Mouse (Mus musculus) midbrain, embryonic 15.5 days (tissue): ENCODE results near the gene Mlxipl. TPM values are rescaled to one million over a fixed set of nuclear protein-coding genes. Genes with fewer than 3 reads are reported as not detected.
A peak's percentile ranks its signal among the peaks of the same experiment; 100 is the strongest.
"Not testable (repeated sequence)": the region's sequence is repeated elsewhere in the genome, so short reads cannot be mapped to it uniquely, and the experiment has no call there.

Experiments used
- ATAC-seq: fragments of 200-750 bp; cut with Nextera tagmentation; replicated peaks from 2 replicates; pipeline ENCODE4 v1.8.0; 2017; ENCODE audit warnings: moderate TSS enrichment
- H3K27ac ChIP-seq: fragments of 300-500 bp; sonication (generic); 2 replicates; pipeline ENCODE4 v1.5.1; 2015; ENCODE audit warnings: mild to moderate bottlenecking, inconsistent platforms
- H3K27me3 ChIP-seq: fragments of 300-500 bp; sonication (generic); replicated peaks from 2 replicates; pipeline ENCODE4 v1.6.1; 2015; ENCODE audit warnings: inconsistent platforms
- H3K36me3 ChIP-seq: fragments of 300-500 bp; sonication (generic); replicated peaks from 2 replicates; pipeline ENCODE4 v1.6.1; 2015; ENCODE audit warnings: inconsistent platforms
- H3K4me1 ChIP-seq: fragments of 300-500 bp; sonication (generic); 2 replicates; pipeline ENCODE4 v1.6.1; 2015; ENCODE audit warnings: inconsistent platforms
- H3K4me2 ChIP-seq: fragments of 300-500 bp; sonication (generic); 2 replicates; pipeline ENCODE4 v1.6.1; 2015; ENCODE audit warnings: inconsistent platforms, mild to moderate bottlenecking, moderate library complexity
- H3K4me3 ChIP-seq: fragments of 300-500 bp; sonication (generic); 2 replicates; pipeline ENCODE4 v1.5.1; 2015; ENCODE audit warnings: mild to moderate bottlenecking, inconsistent platforms
- H3K9ac ChIP-seq: fragments of 300-500 bp; sonication (generic); 2 replicates; pipeline ENCODE4 v1.6.1; 2015; ENCODE audit warnings: mild to moderate bottlenecking, inconsistent platforms
- H3K9me3 ChIP-seq: fragments of 300-500 bp; sonication (generic); 2 replicates; pipeline ENCODE4 v1.6.1; 2016; ENCODE audit warnings: inconsistent platforms
- WGBS: fragments of 180-500 bp; shearing (Covaris S2); methylation state at CpG from one replicate; pipeline ENCODE4 v1.1.7; 2015; ENCODE audit warnings: mixed read lengths; 5-methylcytosine and 5-hydroxymethylcytosine counted together
- polyA plus RNA-seq: library from polyadenylated mRNA; unstranded; fragments of >200 nt; fragmentation: Nextera tagmentation; extraction: Ambion mirVana; gene quantifications from 2 replicates; pipeline ENCODE4 v1.2.1, GENCODE M21; 2015

Mlxipl gene
- polyA plus RNA-seq: 0.81 and 0.91 TPM in 2 replicates

DNA sequence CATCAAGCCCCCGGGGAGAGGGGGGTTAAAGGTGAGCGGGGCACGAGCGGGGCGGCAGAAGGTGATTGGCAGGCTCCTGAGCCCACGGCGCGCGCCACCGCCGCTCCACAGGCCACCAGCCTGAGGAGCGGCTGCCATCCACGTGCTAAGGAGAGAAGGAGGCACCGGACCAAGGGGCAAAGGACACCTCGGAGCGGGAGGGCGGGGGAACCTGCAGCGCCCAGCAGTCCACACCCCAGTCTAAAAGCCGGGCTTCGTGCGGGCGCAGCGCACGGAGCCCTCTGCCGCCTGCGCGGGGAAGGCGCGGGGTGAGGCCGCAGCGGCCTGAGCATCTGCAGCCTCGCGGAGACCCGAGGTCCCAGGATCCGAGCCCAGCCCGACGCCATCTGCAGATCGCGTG lies at the start of gene Mlxipl:
Mlxipl (plus strand) TSS at position 238 of the 400 bp plus-strand sequence.
- H3K9me3 ChIP-seq: no peaks in the 10 kb centered on the region
- 3% methylated on average over 37 of the region's 39 CpGs for WGBS
- peaks cover 46% of the 10 kb centered on the region for H3K27me3 ChIP-seq
- no peak within 1 kb of the TSS for H3K4me2 ChIP-seq
- no peak for ATAC-seq
- H3K27ac ChIP-seq: no peak within 1 kb of the TSS
- H3K36me3 ChIP-seq: no peaks in the 10 kb centered on the region
- H3K9ac ChIP-seq: no peak within 1 kb of the TSS
- no peak within 1 kb of the TSS for H3K4me3 ChIP-seq
- H3K4me1 ChIP-seq: no peaks in the 10 kb centered on the region

DNA sequence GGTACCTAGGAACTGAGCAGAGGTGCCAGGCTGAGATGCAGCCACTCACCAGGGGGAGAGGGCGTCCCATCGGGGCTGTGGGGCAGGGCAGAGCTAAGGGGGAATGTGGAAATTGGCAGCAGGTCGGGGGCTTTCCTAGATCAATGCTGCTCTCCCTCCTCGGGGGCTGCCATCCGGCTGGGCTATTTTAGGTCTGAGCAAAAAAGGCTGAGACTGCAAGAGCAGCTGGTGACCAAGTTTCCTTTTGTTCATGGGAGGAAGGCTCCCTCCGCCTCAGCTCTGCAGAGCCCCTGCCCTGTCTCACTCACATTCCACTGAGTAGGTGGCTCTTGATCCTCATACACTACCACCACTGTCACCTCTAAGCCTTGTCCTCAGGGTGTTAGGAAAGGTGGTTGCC lies 49.6 kb upstream of the Mlxipl start:
- H3K27me3 ChIP-seq: no peaks in the 10 kb centered on the region
- WGBS: 46% methylated on average over 6 of the region's 6 CpGs
- H3K9me3 ChIP-seq: no peaks in the 10 kb centered on the region
- H3K4me2 ChIP-seq: no peak overlapping the region
- H3K36me3 ChIP-seq: peaks cover 6% of the 10 kb centered on the region; the same call in 1 of the 2 replicates
- H3K9ac ChIP-seq: no peak overlapping the region
- H3K4me3 ChIP-seq: no peak overlapping the region
- ATAC-seq: no peak
- no peak overlapping the region for H3K27ac ChIP-seq
- H3K4me1 ChIP-seq: no peaks in the 10 kb centered on the region

GRCm38 (mm10) chr5:135040777-135041176 lies 48.9 kb upstream of the Mlxipl start:
- no peak overlapping the region for H3K27ac ChIP-seq
- no peak overlapping the region for H3K4me3 ChIP-seq
- H3K27me3 ChIP-seq: no peaks in the 10 kb centered on the region
- no peak overlapping the region for H3K4me2 ChIP-seq
- WGBS: 87% methylated on average over 11 of the region's 11 CpGs
- H3K4me1 ChIP-seq: no peaks in the 10 kb centered on the region
- H3K36me3 ChIP-seq: peaks cover 8% of the 10 kb centered on the region; the same call in 1 of the 2 replicates
- no peaks in the 10 kb centered on the region for H3K9me3 ChIP-seq
- no peak for ATAC-seq
- no peak overlapping the region for H3K9ac ChIP-seq

GRCm38 (mm10) chr5:135042105-135042788 lies 47.4 kb upstream of the Mlxipl start:
- ATAC-seq: no peak
- WGBS: 32% methylated on average over 19 of the region's 21 CpGs

GRCm38 (mm10) chr5:135044575-135044974 lies 45.1 kb upstream of the Mlxipl start:
- H3K4me1 ChIP-seq: no peaks in the 10 kb centered on the region
- no peak overlapping the region for H3K4me2 ChIP-seq
- no peak overlapping the region for H3K4me3 ChIP-seq
- H3K9me3 ChIP-seq: no peaks in the 10 kb centered on the region
- H3K9ac ChIP-seq: no peak overlapping the region
- no peaks in the 10 kb centered on the region for H3K27me3 ChIP-seq
- WGBS: 97% methylated on average over 3 of the region's 3 CpGs
- no peak overlapping the region for H3K27ac ChIP-seq
- H3K36me3 ChIP-seq: peaks cover 11% of the 10 kb centered on the region; the same call in 1 of the 2 replicates
- ATAC-seq: no peak

More at GRCm38 (mm10) chr5:135042105-135042788, 47.4 kb upstream of the Mlxipl start:
- no peak overlapping the region for H3K27ac ChIP-seq
- H3K4me1 ChIP-seq: no peaks in the 10 kb centered on the region
- H3K4me2 ChIP-seq: no peak overlapping the region
- H3K27me3 ChIP-seq: no peaks in the 10 kb centered on the region
- no peak overlapping the region for H3K9ac ChIP-seq
- no peak overlapping the region for H3K4me3 ChIP-seq
- peaks cover 11% of the 10 kb centered on the region; the same call in 1 of the 2 replicates for H3K36me3 ChIP-seq
- H3K9me3 ChIP-seq: no peaks in the 10 kb centered on the region

GRCm38 (mm10) chr5:135048539-135048938 lies 41.2 kb upstream of the Mlxipl start:
- WGBS: 91% methylated on average over 5 of the region's 5 CpGs
- H3K4me1 ChIP-seq: no peaks in the 10 kb centered on the region
- no peak overlapping the region for H3K4me2 ChIP-seq
- no peaks in the 10 kb centered on the region for H3K27me3 ChIP-seq
- H3K4me3 ChIP-seq: no peak overlapping the region
- H3K27ac ChIP-seq: no peak overlapping the region
- no peak overlapping the region for H3K9ac ChIP-seq
- H3K9me3 ChIP-seq: no peaks in the 10 kb centered on the region
- no peak for ATAC-seq
- H3K36me3 ChIP-seq: peaks cover 20% of the 10 kb centered on the region; the same call in 1 of the 2 replicates

DNA sequence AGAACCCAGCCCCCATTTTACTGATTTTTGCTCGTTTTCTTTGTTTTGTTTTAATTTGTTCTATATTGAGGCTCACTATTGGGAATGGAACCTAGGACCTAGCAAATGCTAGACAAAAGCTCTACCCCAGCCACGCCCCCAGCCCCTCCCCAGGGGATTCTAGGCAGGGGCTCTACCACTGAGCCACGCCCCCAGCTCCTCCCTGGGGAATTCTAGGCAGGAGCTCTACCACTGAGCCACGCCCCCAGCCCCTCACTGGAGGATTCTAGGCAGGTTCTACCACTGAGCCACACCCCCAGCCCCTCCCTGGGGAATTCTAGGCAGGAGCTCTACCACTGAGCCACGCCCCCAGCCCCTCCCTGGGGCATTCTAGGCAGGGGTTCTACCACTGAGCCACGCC lies 40.4 kb upstream of the Mlxipl start:
- peaks cover 23% of the 10 kb centered on the region; the same call in 1 of the 2 replicates for H3K36me3 ChIP-seq
- not testable (repeated sequence) for H3K4me2 ChIP-seq, H3K27ac ChIP-seq, H3K4me1 ChIP-seq, H3K27me3 ChIP-seq, H3K4me3 ChIP-seq, ATAC-seq, H3K9ac ChIP-seq, H3K9me3 ChIP-seq
- WGBS: 92% methylated on average over 6 of the region's 6 CpGs

DNA sequence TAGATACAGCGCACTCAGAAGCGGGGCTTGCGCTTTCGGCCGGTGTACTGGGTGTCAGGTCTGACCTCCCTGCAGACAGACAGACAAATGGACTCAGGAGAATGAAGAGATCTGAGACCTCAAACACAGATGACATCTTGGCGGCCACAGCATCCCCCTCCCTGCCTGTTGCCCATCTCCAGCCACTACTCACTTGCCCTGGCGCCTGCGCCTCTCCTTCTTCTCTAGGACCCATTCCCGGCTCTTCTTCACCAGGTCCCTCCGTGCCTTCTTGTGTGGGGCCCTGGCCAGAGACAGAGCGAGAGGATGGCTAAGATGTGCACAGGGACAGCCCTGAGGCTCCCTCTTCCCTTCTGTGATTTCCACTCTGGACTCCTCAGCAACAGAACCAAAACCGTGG lies 36.3 kb upstream of the Mlxipl start:
- H3K36me3 ChIP-seq: peaks cover 35% of the 10 kb centered on the region
- no peak overlapping the region for H3K4me2 ChIP-seq
- no peak overlapping the region for H3K27ac ChIP-seq
- no peak overlapping the region for H3K9ac ChIP-seq
- H3K4me1 ChIP-seq: no peaks in the 10 kb centered on the region
- H3K9me3 ChIP-seq: no peaks in the 10 kb centered on the region
- ATAC-seq: no peak
- 95% methylated on average over 12 of the region's 12 CpGs for WGBS
- H3K27me3 ChIP-seq: no peaks in the 10 kb centered on the region
- no peak overlapping the region for H3K4me3 ChIP-seq

GRCm38 (mm10) chr5:135063629-135064381 lies 25.9 kb upstream of the Mlxipl start, which contains the start of gene Dnajc30:
Gene Dnajc30 (plus strand): TSS chr5:135064202.
- H3K4me1 ChIP-seq: peaks cover 27% of the 10 kb centered on the region
- H3K4me3 ChIP-seq: peak within 1 kb of the TSS; percentile 96
- H3K4me2 ChIP-seq: peak within 1 kb of the TSS; percentile 79
- H3K27me3 ChIP-seq: no peaks in the 10 kb centered on the region
- H3K27ac ChIP-seq: peak within 1 kb of the TSS; percentile 75
- peak; percentile 97 for ATAC-seq
- under 1% methylated on average over 51 of the region's 52 CpGs for WGBS
- peaks cover 20% of the 10 kb centered on the region for H3K36me3 ChIP-seq
- H3K9me3 ChIP-seq: no peaks in the 10 kb centered on the region
- peak within 1 kb of the TSS; percentile 87 for H3K9ac ChIP-seq

DNA sequence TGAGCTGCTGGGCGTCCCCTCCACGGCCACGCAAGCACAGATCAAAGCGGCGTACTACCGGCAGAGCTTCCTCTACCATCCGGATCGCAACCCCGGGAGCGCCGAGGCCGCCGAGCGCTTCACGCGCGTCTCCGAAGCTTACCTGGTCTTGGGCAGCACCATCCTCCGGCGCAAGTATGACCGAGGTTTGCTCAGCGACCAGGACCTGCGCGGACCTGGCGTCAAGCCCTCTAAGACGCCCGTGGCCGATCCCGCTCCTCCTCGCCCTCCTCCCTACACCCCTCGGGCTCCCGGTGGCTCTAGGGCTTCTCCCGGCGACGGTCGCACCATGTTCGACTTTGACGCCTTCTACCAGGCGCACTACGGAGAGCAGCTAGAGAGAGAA lies 25.3 kb upstream of the Mlxipl start:
- no peak for ATAC-seq
- H3K27me3 ChIP-seq: no peaks in the 10 kb centered on the region
- peaks cover 27% of the 10 kb centered on the region for H3K4me1 ChIP-seq
- peak overlapping the region; percentile 96 for H3K4me3 ChIP-seq
- H3K36me3 ChIP-seq: peaks cover 14% of the 10 kb centered on the region
- H3K27ac ChIP-seq: peak overlapping the region; percentile 75
- peak overlapping the region; percentile 79 for H3K4me2 ChIP-seq
- WGBS: under 1% methylated on average over 39 of the region's 40 CpGs
- H3K9ac ChIP-seq: peak overlapping the region; percentile 87
- no peaks in the 10 kb centered on the region for H3K9me3 ChIP-seq

DNA sequence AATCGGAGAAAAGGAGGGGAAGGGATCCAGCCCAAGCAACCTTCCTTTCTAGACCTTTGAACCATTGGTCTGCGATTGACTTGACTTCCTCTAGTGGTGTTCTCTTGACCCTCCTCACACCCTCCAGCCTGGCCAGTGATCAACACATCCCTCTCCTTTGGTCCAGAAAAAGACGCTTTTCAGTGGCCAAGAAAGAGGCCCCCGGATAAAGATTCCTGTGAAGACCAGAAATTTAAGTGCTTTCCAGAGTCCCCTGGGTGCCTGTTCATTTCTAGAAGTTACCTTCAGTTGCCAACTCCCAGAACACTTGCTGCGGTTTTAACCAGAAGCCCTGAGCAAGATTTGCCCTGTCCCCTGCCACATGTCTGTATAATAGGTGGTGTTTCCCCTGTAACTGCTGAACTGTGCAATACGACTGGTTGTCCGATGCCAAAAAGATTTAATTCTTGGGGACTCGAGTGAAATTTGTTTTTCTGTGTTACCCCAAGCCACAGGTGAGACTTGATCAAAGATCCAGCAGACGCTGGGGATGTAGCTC lies 24.7 kb upstream of the Mlxipl start, which contains the start of gene Bud23:
Bud23 (minus strand) TSS at position 51 of the 538 bp plus-strand sequence.
- peak within 1 kb of the TSS; percentile 75 for H3K27ac ChIP-seq
- peak within 1 kb of the TSS; percentile 87 for H3K9ac ChIP-seq
- not testable (repeated sequence) for H3K27me3 ChIP-seq, H3K9me3 ChIP-seq, ATAC-seq
- WGBS: 80% methylated on average over 9 of the region's 9 CpGs
- peaks cover 13% of the 10 kb centered on the region for H3K36me3 ChIP-seq
- peak within 1 kb of the TSS; percentile 96 for H3K4me3 ChIP-seq
- peaks cover 27% of the 10 kb centered on the region for H3K4me1 ChIP-seq
- peak within 1 kb of the TSS; percentile 79 for H3K4me2 ChIP-seq

DNA sequence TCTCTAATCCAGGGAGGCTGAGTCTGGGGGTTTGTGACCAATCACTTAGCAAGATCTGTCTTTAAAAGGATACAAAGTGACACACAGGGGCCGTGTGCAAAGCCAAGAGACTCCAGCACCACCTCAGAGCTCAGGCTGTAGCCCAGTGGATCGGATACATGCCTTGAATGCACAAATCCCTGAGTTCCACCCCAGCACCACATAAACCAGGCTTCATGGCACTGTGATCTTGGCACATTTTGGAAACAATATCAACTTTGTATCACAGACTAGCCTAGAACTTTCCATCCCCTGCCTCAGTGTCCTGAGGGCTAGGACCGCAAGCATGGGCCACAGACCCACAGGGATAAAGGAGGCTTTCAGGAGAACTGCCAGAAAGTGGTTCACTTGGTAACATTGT lies 23.7 kb upstream of the Mlxipl start:
- no peak for ATAC-seq
- Histone ChIP-seq H3K27ac (no peak overlapping the region), H3K4me2 (0 out of 2 replicates have a peak overlapping the region, but pooled peaks have one; percentile 79), H3K4me1 (peaks cover 27% of the 10 kb centered on the region), H3K36me3 (peaks cover 3% of the 10 kb centered on the region), H3K9ac (no peak overlapping the region), H3K4me3 (no peak overlapping the region), H3K27me3 (no peaks in the 10 kb centered on the region), H3K9me3 (no peaks in the 10 kb centered on the region)
- WGBS: 95% methylated on average over 3 of the region's 3 CpGs
